In genomic region chr9:32391701-32392100, GRCm38 (mm10) we compare ENCODE assay signal across 32 mouse cellular contexts. TPM values are rescaled to one million over a fixed set of nuclear protein-coding genes. Genes with fewer than 3 reads are reported as not detected.
DNase-seq lines count a peak whose midpoint lies in the region; ATAC-seq and TF ChIP-seq lines count a peak whose summit lies in the region.
"Had no signal": no experiment of that assay in that cellular context is flagged by ENCODE, and none has a peak within 500 bp of the region (broad histone marks: within the 10 kb centered on the region; RNA-seq: fewer than 3 reads in every experiment).

No protein-coding gene starts in this region.

- H3K4me1 ChIP-seq in neural tube, embryonic 15.5 days: no peaks in the 10 kb centered on the region
- H3K4me1 ChIP-seq in stomach, postnatal 0 days (replicated peaks; ENCODE audit: control insufficient read depth, insufficient read depth): no peaks in the 10 kb centered on the region
- H3K4me1 ChIP-seq: embryonic facial prominence, embryonic 15.5 days; forebrain, embryonic 15.5 days; heart, embryonic 15.5 days; limb, embryonic 13.5 days; liver, embryonic 12.5 days had no signal

- no peak for ATAC-seq in neural tube, embryonic 15.5 days (ENCODE audit: low FRiP score)
- ATAC-seq in stomach, postnatal 0 days (ENCODE audit: low FRiP score, low TSS enrichment): no peak
- ATAC-seq: forebrain, embryonic 15.5 days; inflammation-experienced regulatory T-cells, adult 6 months; liver, embryonic 12.5 days had no signal

- H3K36me3 ChIP-seq in neural tube, embryonic 15.5 days: no peaks in the 10 kb centered on the region
- H3K36me3 ChIP-seq in stomach, postnatal 0 days (ENCODE audit: control insufficient read depth, insufficient read depth, low read length): no peaks in the 10 kb centered on the region
- H3K36me3 ChIP-seq: embryonic facial prominence, embryonic 15.5 days; forebrain, embryonic 15.5 days; heart, embryonic 15.5 days; limb, embryonic 13.5 days; liver, embryonic 12.5 days had no signal

- no peak overlapping the region for H3K4me3 ChIP-seq in neural tube, embryonic 15.5 days (replicated peaks)
- H3K4me3 ChIP-seq in stomach, postnatal 0 days (ENCODE audit: low read depth, low read length): no peak overlapping the region
- H3K4me3 ChIP-seq: embryonic facial prominence, embryonic 15.5 days; forebrain, embryonic 15.5 days; gastrocnemius, adult 2 months; heart, embryonic 15.5 days; limb, embryonic 13.5 days; liver, embryonic 12.5 days had no signal

- no peak for TF ChIP-seq EP300 in stomach, postnatal 0 days (optimal IDR thresholded peaks at IDR 0.05)

- no peak overlapping the region for H3K27ac ChIP-seq in neural tube, embryonic 15.5 days (replicated peaks)
- H3K27ac ChIP-seq in stomach, postnatal 0 days (replicated peaks): no peak overlapping the region
- H3K27ac ChIP-seq: embryonic facial prominence, embryonic 15.5 days; forebrain, embryonic 15.5 days; gastrocnemius, adult 2 months; heart, embryonic 15.5 days; hindbrain, embryonic 14.5 days; limb, embryonic 13.5 days; liver, embryonic 12.5 days had no signal

- TF ChIP-seq CTCF in stomach, postnatal 0 days (IDR thresholded peaks at IDR 0.05; ENCODE audit: low read depth): no peak

- no peaks in the 10 kb centered on the region for H3K9me3 ChIP-seq in neural tube, embryonic 15.5 days (replicated peaks)
- no peaks in the 10 kb centered on the region for H3K9me3 ChIP-seq in stomach, postnatal 0 days (ENCODE audit: control insufficient read depth, low read length)
- H3K9me3 ChIP-seq: embryonic facial prominence, embryonic 15.5 days; forebrain, embryonic 15.5 days; heart, embryonic 15.5 days; limb, embryonic 13.5 days; liver, embryonic 12.5 days had no signal

- no peak overlapping the region for H3K4me2 ChIP-seq in neural tube, embryonic 15.5 days
- H3K4me2 ChIP-seq in stomach, postnatal 0 days (replicated peaks; ENCODE audit: low read depth): no peak overlapping the region
- H3K4me2 ChIP-seq: embryonic facial prominence, embryonic 15.5 days; forebrain, embryonic 15.5 days; heart, embryonic 15.5 days; hindbrain, embryonic 14.5 days; limb, embryonic 13.5 days; liver, embryonic 12.5 days; midbrain, embryonic 11.5 days had no signal

- intact Hi-C loops in left cerebral cortex, postnatal 14 days (cut with DNase I): no loop called here

- DNase-seq in brain, adult 2 months (ENCODE audit: low read depth, low spot score): peak; percentile 84
- DNase-seq in frontal cortex, adult 2 months (ENCODE audit: extremely low spot score in 1 of 2, low spot score in 1 of 2): peak; percentile 50 to 68
- DNase-seq in left cerebral cortex, postnatal 14 days (ENCODE audit: low spot score in 2 of 2): peak; percentile 50 to 51
- DNase-seq in right cerebral cortex, postnatal 25 days: peak; percentile 61
- DNase-seq in urinary bladder, postnatal 36 days (ENCODE audit: low spot score in 2 of 2): no peak
- no peak for DNase-seq in stomach, postnatal 0 days (ENCODE audit: low spot score)
- DNase-seq: adrenal gland, adult 2 months; cerebellum, adult 9-10 months; gastrocnemius, adult 2 months; heart, postnatal 36 days; kidney, adult 2 months; kidney, postnatal 10 days; lung, adult 18-20 months; lung, postnatal 10 days; thymus, postnatal 25 days had no signal

- WGBS in neural tube, embryonic 15.5 days: 84% methylated on average over 9 of the region's 9 CpGs
- 80% methylated on average over 9 of the region's 9 CpGs for WGBS in stomach, postnatal 0 days

- H3K9ac ChIP-seq in neural tube, embryonic 15.5 days (replicated peaks): no peak overlapping the region
- no peak overlapping the region for H3K9ac ChIP-seq in stomach, postnatal 0 days (ENCODE audit: low read length)
- H3K9ac ChIP-seq: embryonic facial prominence, embryonic 15.5 days; forebrain, embryonic 15.5 days; heart, embryonic 15.5 days; hindbrain, embryonic 14.5 days; limb, embryonic 13.5 days; liver, embryonic 12.5 days had no signal

- no peaks in the 10 kb centered on the region for H3K27me3 ChIP-seq in neural tube, embryonic 15.5 days (replicated peaks)
- H3K27me3 ChIP-seq in stomach, postnatal 0 days (ENCODE audit: control insufficient read depth, insufficient read depth, low read length): no peaks in the 10 kb centered on the region
- H3K27me3 ChIP-seq: embryonic facial prominence, embryonic 15.5 days; forebrain, embryonic 15.5 days; heart, embryonic 15.5 days; limb, embryonic 13.5 days; liver, embryonic 12.5 days had no signal

RNA-seq across cellular contexts. Expression of gene Kcnj1, which starts 19.4 kb away (rescaled TPM):
- polyA plus RNA-seq in frontal cortex, adult 2 months (2012; rRNA removed): not detected in 2 replicates
- total RNA-seq in left cerebral cortex, postnatal 14 days (2021): not detected
- polyA plus RNA-seq in neural tube, embryonic 15.5 days (2015; fragmentation: Nextera tagmentation; extraction: Ambion mirVana): not detected in 2 replicates
- 0.04 TPM in 1 of 2 replicates, not detected in the other for polyA plus RNA-seq in stomach, postnatal 0 days (2015; fragmentation: Nextera tagmentation; extraction: Ambion mirVana)
- total RNA-seq: adrenal gland, adult 2 months; gastrocnemius, adult 2 months; heart, postnatal 36 days; layer of hippocampus, postnatal 14 days; MEL; midbrain, postnatal 0 days had no signal
- polyA plus RNA-seq: adrenal gland, adult 2 months; brain, embryonic 14.5 days; C2C12; forebrain, embryonic 15.5 days; gonadal fat pad, adult 2 months; heart, embryonic 15.5 days; inflammation-experienced regulatory T-cells, adult 6 months; limb, embryonic 13.5 days; liver, embryonic 12.5 days; midbrain, embryonic 11.5 days; midbrain, postnatal 0 days; neural tube, embryonic 14.5 days had no signal

RNA-seq across cellular contexts. Expression of gene Kcnj5, which starts 47.6 kb away (rescaled TPM):
- polyA plus RNA-seq in frontal cortex, adult 2 months (2012; rRNA removed): 0.18 and 0.29 TPM in 2 replicates
- 1 to 10 TPM in 1 of 2 experiments, under 1 TPM in 1; 0.99 to 1.1 TPM for total RNA-seq in left cerebral cortex, postnatal 14 days (2021)
- 0.19 and 0.22 TPM in 2 replicates for polyA plus RNA-seq in neural tube, embryonic 15.5 days (2015; fragmentation: Nextera tagmentation; extraction: Ambion mirVana)
- 0.04 TPM in 2 replicates for polyA plus RNA-seq in stomach, postnatal 0 days (2015; fragmentation: Nextera tagmentation; extraction: Ambion mirVana)
- total RNA-seq: gastrocnemius, adult 2 months; MEL had no signal
- polyA plus RNA-seq: C2C12; inflammation-experienced regulatory T-cells, adult 6 months; testis, adult 2 months had no signal

Comparison
In these comparisons a context has a peak if more than half of its experiments do, and no peak if none do; other contexts are left out.
1. DNase-seq: peak in brain, adult 2 months (single experiment), frontal cortex, adult 2 months (2 of 2), left cerebral cortex, postnatal 14 days (2 of 2) and right cerebral cortex, postnatal 25 days (single experiment); none in urinary bladder, postnatal 36 days (0 of 2) and stomach, postnatal 0 days (single experiment).